Mouse (Mus musculus) liver, adult 2 months (tissue): Measurements from ENCODE around the gene Frmd6.
A peak's percentile ranks its signal among the peaks of the same experiment; 100 is the strongest.

Experiments used
- CTCF ChIP-seq: fragments of 200-500 bp; IDR thresholded peaks from 2 replicates; pipeline ENCODE4 v1.5.1; 2011; ENCODE audit warnings: low read depth, low read length, control low read depth
- POLR2A ChIP-seq: fragments of 200-500 bp; IDR thresholded peaks from 2 replicates; pipeline ENCODE4 v1.6.1; 2011; ENCODE audit warnings: low read length, control low read depth; ENCODE audit not compliant: insufficient read depth; ENCODE audit errors: extremely low read depth

DNA sequence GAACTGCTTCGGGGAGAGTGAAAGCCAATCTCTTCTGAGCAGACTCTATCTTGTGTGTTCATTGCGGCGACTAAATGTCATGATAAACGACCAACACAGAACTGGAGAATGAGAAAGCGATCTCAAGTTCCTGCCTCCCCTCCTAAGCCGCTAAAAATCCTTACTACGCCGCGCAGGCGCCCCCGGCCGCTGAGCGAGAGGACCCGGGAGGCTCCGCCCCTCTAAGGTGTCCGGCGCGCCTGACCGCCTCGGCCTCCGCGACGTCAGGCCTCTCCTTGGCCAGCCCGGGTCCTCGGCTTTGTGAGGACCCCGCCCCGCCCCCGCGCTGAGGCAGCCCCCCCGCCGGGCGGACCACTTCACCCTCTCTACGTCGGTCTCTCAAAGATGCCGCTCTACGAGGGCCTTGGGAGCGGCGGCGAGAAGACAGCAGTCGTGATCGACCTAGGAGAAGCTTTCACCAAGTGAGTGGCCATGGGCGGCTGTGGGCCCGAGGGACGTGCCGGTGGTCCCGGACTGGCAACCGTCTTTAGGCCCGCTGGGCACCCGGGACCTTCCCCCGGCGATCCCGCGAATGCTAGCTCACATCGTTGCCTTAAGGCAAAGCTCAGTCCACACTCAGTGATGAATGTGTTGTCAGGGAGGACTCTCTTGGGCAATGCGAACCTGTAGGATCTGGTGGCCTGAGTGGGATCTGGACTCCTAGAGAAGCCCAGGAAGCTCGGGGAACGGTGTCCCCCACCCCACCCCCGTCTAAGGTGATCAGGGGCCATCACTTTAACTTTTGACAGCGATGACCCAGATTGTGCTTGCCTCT lies 112.5 kb downstream of the Frmd6 start, which contains the start of gene Actr10:
- peak; percentile 65 for TF ChIP-seq POLR2A
- TF ChIP-seq CTCF: no peak
